Mouse (Mus musculus): ENCODE results near the gene Gapvd1.
A peak's percentile ranks its signal among the peaks of the same experiment; 100 is the strongest.

Gapvd1 gene

DNA sequence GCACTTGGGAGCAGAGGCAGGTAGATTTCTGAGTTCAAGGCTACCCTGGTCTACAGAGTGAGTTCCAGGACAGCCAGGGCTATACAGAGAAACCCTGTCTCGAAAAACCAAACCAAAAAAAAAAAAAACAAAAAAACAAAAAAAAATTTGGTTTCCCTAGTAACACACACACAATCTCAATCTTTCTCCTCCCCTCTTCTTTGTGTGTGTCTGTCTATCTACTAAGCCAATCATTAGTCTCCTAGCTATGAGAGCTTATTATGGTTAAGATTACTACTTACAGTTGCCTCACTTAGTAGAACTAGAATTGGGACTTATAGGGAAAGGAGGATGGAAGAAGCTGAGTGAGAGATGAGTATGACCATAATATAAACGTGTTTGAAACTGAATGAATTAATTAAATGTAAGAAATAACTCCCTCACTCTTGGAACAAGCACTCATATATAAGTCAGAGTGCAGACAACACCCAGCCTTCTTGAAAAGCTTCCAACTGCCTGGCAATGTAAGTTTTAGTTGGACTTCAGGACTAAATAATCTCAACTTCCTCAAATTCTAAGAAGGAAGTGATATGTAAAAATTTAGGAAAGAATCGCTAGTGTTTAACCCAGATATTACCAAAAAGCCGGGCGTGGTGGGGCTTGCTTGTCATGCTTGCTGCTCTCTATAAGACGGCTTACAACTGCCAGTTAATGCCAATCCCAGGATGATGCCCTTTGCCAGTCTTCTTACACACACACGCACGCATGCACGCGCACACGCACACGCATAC is 13.5 kb downstream of the Gapvd1 start:
- TF ChIP-seq CTCF (conservative IDR thresholded peaks at IDR 0.05; ENCODE audit: low read length): no peak
- TF ChIP-seq NANOG (IDR thresholded peaks at IDR 0.05; ENCODE audit: borderline replicate concordance, low read length): no peak
- no peak for TF ChIP-seq POU5F1 (IDR thresholded peaks at IDR 0.05; ENCODE audit: borderline replicate concordance, low read length)
- no peaks in the 10 kb centered on the region for H3K9me3 ChIP-seq (ENCODE audit: low read length)

GRCm38 (mm10) chr2:34739684-34740391 is 15.2 kb downstream of the Gapvd1 start:
- Histone ChIP-seq H3K9me3 (ENCODE audit: low read length) (no peaks in the 10 kb centered on the region), H3K27me3 (ENCODE audit: insufficient read depth, low read length) (no peaks in the 10 kb centered on the region), H3K4me3 (replicated peaks; ENCODE audit: low read length) (no peak overlapping the region), H3K4me1 (replicated peaks; ENCODE audit: low read depth, low read length) (peaks cover 17% of the 10 kb centered on the region), H3K36me3 (ENCODE audit: insufficient read depth, low read length) (peaks cover 9% of the 10 kb centered on the region)
- TF ChIP-seq NANOG (IDR thresholded peaks at IDR 0.05; ENCODE audit: borderline replicate concordance, low read length): no peak
- no peak for TF ChIP-seq CTCF (conservative IDR thresholded peaks at IDR 0.05; ENCODE audit: low read length)

More for the DNA sequence above, 13.5 kb downstream of the Gapvd1 start:
- peaks cover 17% of the 10 kb centered on the region for H3K4me1 ChIP-seq (replicated peaks; ENCODE audit: low read depth, low read length)
- H3K4me3 ChIP-seq (replicated peaks; ENCODE audit: low read length): no peak overlapping the region
- peaks cover 14% of the 10 kb centered on the region for H3K36me3 ChIP-seq (ENCODE audit: insufficient read depth, low read length)
- H3K27me3 ChIP-seq (ENCODE audit: insufficient read depth, low read length): no peaks in the 10 kb centered on the region

DNA sequence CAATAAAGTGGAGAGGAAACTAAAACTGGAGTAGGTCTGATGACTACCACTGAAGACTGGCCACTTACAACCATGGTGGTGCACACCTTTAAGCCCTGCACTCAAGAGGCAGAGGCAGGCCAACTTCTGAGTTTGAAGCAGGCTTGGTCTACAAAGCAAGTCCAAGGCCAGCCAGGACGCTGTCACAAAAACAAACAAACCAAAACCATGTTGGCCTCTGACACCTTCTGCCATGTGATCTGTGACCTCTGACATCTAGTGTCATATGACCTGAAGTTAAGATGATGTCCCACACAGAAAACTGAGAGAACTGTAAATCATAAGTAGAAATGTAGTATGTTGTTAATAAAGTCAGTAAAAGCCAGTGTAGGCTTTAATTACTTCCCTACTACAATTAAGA is 17.1 kb downstream of the Gapvd1 start:
- H3K4me3 ChIP-seq (replicated peaks; ENCODE audit: low read length): no peak overlapping the region
- TF ChIP-seq NANOG (IDR thresholded peaks at IDR 0.05; ENCODE audit: borderline replicate concordance, low read length) (no peak), POU5F1 (IDR thresholded peaks at IDR 0.05; ENCODE audit: borderline replicate concordance, low read length) (no peak), CTCF (conservative IDR thresholded peaks at IDR 0.05; ENCODE audit: low read length) (no peak)
- H3K4me1 ChIP-seq (replicated peaks; ENCODE audit: low read depth, low read length): peaks cover 15% of the 10 kb centered on the region
- no peaks in the 10 kb centered on the region for H3K27me3 ChIP-seq (ENCODE audit: insufficient read depth, low read length)
- no peaks in the 10 kb centered on the region for H3K9me3 ChIP-seq (ENCODE audit: low read length)
- H3K36me3 ChIP-seq (ENCODE audit: insufficient read depth, low read length): peaks cover 12% of the 10 kb centered on the region

GRCm38 (mm10) chr2:34736626-34737025 is 18.4 kb downstream of the Gapvd1 start:
- Histone ChIP-seq H3K9me3 (ENCODE audit: low read length) (no peaks in the 10 kb centered on the region), H3K36me3 (ENCODE audit: insufficient read depth, low read length) (peaks cover 6% of the 10 kb centered on the region; the same call in 1 of the 2 replicates), H3K4me3 (replicated peaks; ENCODE audit: low read length) (no peak overlapping the region), H3K4me1 (replicated peaks; ENCODE audit: low read depth, low read length) (peaks cover 14% of the 10 kb centered on the region), H3K27me3 (ENCODE audit: insufficient read depth, low read length) (no peaks in the 10 kb centered on the region)
- TF ChIP-seq POU5F1 (IDR thresholded peaks at IDR 0.05; ENCODE audit: borderline replicate concordance, low read length) (no peak), NANOG (IDR thresholded peaks at IDR 0.05; ENCODE audit: borderline replicate concordance, low read length) (no peak), CTCF (conservative IDR thresholded peaks at IDR 0.05; ENCODE audit: low read length) (no peak)

DNA sequence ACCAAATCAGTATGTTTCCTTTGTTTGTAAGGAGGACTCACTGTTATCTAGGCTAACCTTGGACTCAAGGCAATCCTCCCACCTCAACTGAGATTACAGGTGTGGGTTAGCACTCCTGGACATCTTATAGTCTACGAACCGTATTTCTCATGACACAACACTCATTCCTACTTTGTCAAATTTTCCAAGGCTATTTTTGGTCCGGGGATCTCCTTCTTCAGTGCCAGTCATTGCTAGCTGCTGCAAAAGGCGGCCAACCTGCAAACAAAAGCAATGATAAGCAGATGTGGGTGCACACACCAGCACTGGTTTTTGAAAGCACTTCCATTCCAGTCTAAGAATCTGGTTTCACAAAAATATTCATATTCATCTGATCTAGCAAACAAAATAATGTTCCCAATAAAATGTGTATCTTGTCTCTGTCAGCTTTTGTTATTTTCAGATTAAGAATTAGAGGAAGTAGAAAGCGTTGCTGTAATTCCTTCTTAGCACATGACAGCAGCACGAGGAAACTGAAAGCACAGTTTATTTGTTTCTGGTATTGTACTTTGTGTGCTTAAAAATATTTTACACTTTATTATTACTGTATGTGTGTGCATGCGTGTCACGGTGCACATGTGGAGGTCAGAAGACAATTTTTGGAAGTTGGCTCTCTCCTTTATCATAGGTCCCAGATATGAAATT is 27.8 kb downstream of the Gapvd1 start:
- TF ChIP-seq CTCF (conservative IDR thresholded peaks at IDR 0.05; ENCODE audit: low read length): no peak
- no peaks in the 10 kb centered on the region for H3K9me3 ChIP-seq (ENCODE audit: low read length)
- no peaks in the 10 kb centered on the region for H3K27me3 ChIP-seq (ENCODE audit: insufficient read depth, low read length)
- H3K4me3 ChIP-seq (replicated peaks; ENCODE audit: low read length): no peak overlapping the region
- H3K4me1 ChIP-seq (replicated peaks; ENCODE audit: low read depth, low read length): 0 out of 2 replicates have a peak, but pooled peaks cover 3% of the 10 kb centered on the region
- peaks cover 66% of the 10 kb centered on the region for H3K36me3 ChIP-seq (ENCODE audit: insufficient read depth, low read length)

DNA sequence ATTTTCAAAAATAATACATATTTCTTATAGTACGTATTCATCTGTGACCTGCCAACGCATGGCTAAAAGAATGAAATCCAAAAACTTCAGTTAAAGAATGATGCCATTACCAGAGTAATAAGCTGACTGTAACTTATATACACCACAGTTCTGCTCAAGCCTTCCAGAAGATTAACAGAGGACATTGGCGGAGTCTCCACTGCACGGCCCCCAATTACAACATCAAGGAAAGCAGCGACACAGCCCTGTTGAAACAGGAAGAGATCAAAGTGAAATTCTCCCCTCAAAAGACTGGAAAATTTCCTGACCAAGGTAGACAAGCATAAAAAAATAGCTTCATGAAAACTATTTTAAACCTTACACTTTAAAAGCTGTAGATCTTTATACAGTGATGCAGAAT is 29.8 kb downstream of the Gapvd1 start:
- H3K4me3 ChIP-seq (replicated peaks; ENCODE audit: low read length): no peak overlapping the region
- TF ChIP-seq NANOG (IDR thresholded peaks at IDR 0.05; ENCODE audit: borderline replicate concordance, low read length) (no peak), POU5F1 (IDR thresholded peaks at IDR 0.05; ENCODE audit: borderline replicate concordance, low read length) (no peak), CTCF (conservative IDR thresholded peaks at IDR 0.05; ENCODE audit: low read length) (no peak)
- peaks cover 79% of the 10 kb centered on the region for H3K36me3 ChIP-seq (ENCODE audit: insufficient read depth, low read length)
- H3K4me1 ChIP-seq (replicated peaks; ENCODE audit: low read depth, low read length): no peaks in the 10 kb centered on the region
- no peaks in the 10 kb centered on the region for H3K9me3 ChIP-seq (ENCODE audit: low read length)
- no peaks in the 10 kb centered on the region for H3K27me3 ChIP-seq (ENCODE audit: insufficient read depth, low read length)

DNA sequence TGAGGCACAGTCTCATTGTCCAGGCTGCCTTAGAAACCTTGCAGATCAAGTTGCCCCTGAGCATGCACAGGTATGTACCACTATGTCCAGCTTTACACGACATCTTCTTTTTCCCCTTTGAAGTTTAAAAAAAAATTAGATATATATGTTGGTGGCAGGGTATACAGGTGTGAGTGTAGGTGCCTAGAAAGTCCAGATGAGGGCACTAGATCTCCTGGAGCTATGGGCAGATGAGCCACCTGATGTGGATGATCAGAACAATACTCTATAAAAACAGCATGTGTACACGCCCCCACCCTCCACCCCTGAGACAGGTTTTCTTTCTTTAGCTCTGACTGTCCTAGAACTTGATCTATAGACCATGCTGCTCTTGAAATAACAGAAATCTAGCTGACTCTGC is 36.8 kb downstream of the Gapvd1 start:
- 0 out of 2 replicates have a peak, but pooled peaks have one; percentile 3 for TF ChIP-seq CTCF (conservative IDR thresholded peaks at IDR 0.05; ENCODE audit: low read length)
- no peak for TF ChIP-seq POU5F1 (IDR thresholded peaks at IDR 0.05; ENCODE audit: borderline replicate concordance, low read length)
- Histone ChIP-seq H3K9me3 (ENCODE audit: low read length) (no peaks in the 10 kb centered on the region), H3K4me1 (replicated peaks; ENCODE audit: low read depth, low read length) (no peaks in the 10 kb centered on the region), H3K4me3 (replicated peaks; ENCODE audit: low read length) (no peak overlapping the region), H3K36me3 (ENCODE audit: insufficient read depth, low read length) (peaks cover 70% of the 10 kb centered on the region), H3K27me3 (ENCODE audit: insufficient read depth, low read length) (no peaks in the 10 kb centered on the region)

DNA sequence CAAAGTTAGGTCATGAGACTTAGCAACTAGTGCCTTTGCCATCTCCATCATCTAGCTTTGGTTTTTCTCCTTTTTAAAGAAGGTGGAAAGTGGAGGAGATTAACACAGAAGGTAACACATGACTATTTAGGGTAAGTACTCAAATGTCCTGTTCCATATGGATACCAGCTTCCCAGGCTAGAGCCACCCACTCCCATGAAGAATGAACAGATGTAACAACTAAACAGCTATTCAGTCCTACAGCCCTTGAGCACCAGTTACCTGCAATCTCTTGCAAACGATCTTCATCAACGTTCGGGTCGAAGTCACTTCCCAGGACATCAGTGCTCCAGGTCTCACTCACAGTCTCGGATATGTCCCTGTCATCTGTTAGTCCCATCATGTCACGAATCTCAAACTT is 43.1 kb downstream of the Gapvd1 start:
- H3K4me3 ChIP-seq (replicated peaks; ENCODE audit: low read length): no peak overlapping the region
- no peaks in the 10 kb centered on the region for H3K4me1 ChIP-seq (replicated peaks; ENCODE audit: low read depth, low read length)
- no peak for TF ChIP-seq NANOG (IDR thresholded peaks at IDR 0.05; ENCODE audit: borderline replicate concordance, low read length)
- H3K36me3 ChIP-seq (ENCODE audit: insufficient read depth, low read length): peaks cover 89% of the 10 kb centered on the region
- H3K27me3 ChIP-seq (ENCODE audit: insufficient read depth, low read length): no peaks in the 10 kb centered on the region
- no peaks in the 10 kb centered on the region for H3K9me3 ChIP-seq (ENCODE audit: low read length)

All from E14TG2a.4 (cell line).